Comparison of ENCODE assay signal across 8 mouse cellular contexts in genomic region chr11:96064521-96065214, GRCm38 (mm10). TPM values are rescaled to one million over a fixed set of nuclear protein-coding genes. Genes with fewer than 3 reads are reported as not detected.
DNase-seq lines count a peak whose midpoint lies in the region; ATAC-seq and TF ChIP-seq lines count a peak whose summit lies in the region.
"Had no signal": no experiment of that assay in that cellular context is flagged by ENCODE, and none has a peak within 500 bp of the region (broad histone marks: within the 10 kb centered on the region; RNA-seq: fewer than 3 reads in every experiment).

No protein-coding gene starts in this region.

- peaks cover 56% of the 10 kb centered on the region for H3K36me3 ChIP-seq in E14TG2a.4 (ENCODE audit: insufficient read depth, low read length)
- peaks cover 33% of the 10 kb centered on the region for H3K36me3 ChIP-seq in embryonic facial prominence, embryonic 14.5 days (ENCODE audit: control insufficient read depth, insufficient read depth, low read length)
- H3K36me3 ChIP-seq in hindbrain, postnatal 0 days (ENCODE audit: insufficient read depth, low read length): peaks cover 10% of the 10 kb centered on the region
- peaks cover 7% of the 10 kb centered on the region; the same call in 1 of the 2 replicates for H3K36me3 ChIP-seq in lung, postnatal 0 days (ENCODE audit: insufficient read depth, low read length)

- peaks cover 49% of the 10 kb centered on the region for H3K4me1 ChIP-seq in E14TG2a.4 (replicated peaks; ENCODE audit: low read depth, low read length)
- H3K4me1 ChIP-seq in embryonic facial prominence, embryonic 14.5 days (ENCODE audit: control insufficient read depth, insufficient read depth, low read length): peaks cover 12% of the 10 kb centered on the region
- H3K4me1 ChIP-seq in hindbrain, postnatal 0 days (ENCODE audit: insufficient read depth, low read length): peaks cover 10% of the 10 kb centered on the region
- peaks cover 8% of the 10 kb centered on the region; the same call in 1 of the 2 replicates for H3K4me1 ChIP-seq in lung, postnatal 0 days (ENCODE audit: insufficient read depth, low read depth, low read length)

- no peak for TF ChIP-seq EP300 in lung, postnatal 0 days (IDR thresholded peaks at IDR 0.05)

- WGBS in embryonic facial prominence, embryonic 14.5 days: under 1% methylated on average over 19 of the region's 64 CpGs
- WGBS in hindbrain, postnatal 0 days: under 1% methylated on average over 53 of the region's 64 CpGs
- WGBS in lung, postnatal 0 days: 2% methylated on average over 25 of the region's 64 CpGs

- H3K27ac ChIP-seq in embryonic facial prominence, embryonic 14.5 days (replicated peaks; ENCODE audit: low read depth, low read length): peak overlapping the region; percentile 84
- peak overlapping the region; percentile 86 for H3K27ac ChIP-seq in hindbrain, postnatal 0 days
- H3K27ac ChIP-seq in lung, postnatal 0 days (ENCODE audit: low read length): peak overlapping the region; percentile 88

- no peaks in the 10 kb centered on the region for H3K9me3 ChIP-seq in E14TG2a.4 (ENCODE audit: low read length)
- no peaks in the 10 kb centered on the region for H3K9me3 ChIP-seq in embryonic facial prominence, embryonic 14.5 days (ENCODE audit: control insufficient read depth, low read length)
- H3K9me3 ChIP-seq in hindbrain, postnatal 0 days (ENCODE audit: low read length): no peaks in the 10 kb centered on the region
- no peaks in the 10 kb centered on the region for H3K9me3 ChIP-seq in lung, postnatal 0 days (ENCODE audit: low read length)

- no peak for TF ChIP-seq CTCF in E14TG2a.4 (conservative IDR thresholded peaks at IDR 0.05; ENCODE audit: low read length)
- no peak for TF ChIP-seq CTCF in hindbrain, postnatal 0 days (IDR thresholded peaks at IDR 0.05; ENCODE audit: low read depth)
- TF ChIP-seq CTCF in lung, postnatal 0 days (IDR thresholded peaks at IDR 0.05): no peak

- peak overlapping the region; percentile 92 for H3K4me2 ChIP-seq in embryonic facial prominence, embryonic 14.5 days (ENCODE audit: low read depth, low read length)
- peak overlapping the region; percentile 93 for H3K4me2 ChIP-seq in hindbrain, postnatal 0 days (ENCODE audit: low read depth, low read length)
- H3K4me2 ChIP-seq in lung, postnatal 0 days (replicated peaks; ENCODE audit: low read depth, low read length): peak overlapping the region; percentile 76

- peak; percentile 51 for ATAC-seq in embryonic facial prominence, embryonic 14.5 days (ENCODE audit: low read depth)
- ATAC-seq in hindbrain, postnatal 0 days: peak; percentile 63
- ATAC-seq in lung, postnatal 0 days: peak; percentile 58

- H3K9ac ChIP-seq in embryonic facial prominence, embryonic 14.5 days (ENCODE audit: low read depth, low read length): peak overlapping the region; percentile 93
- H3K9ac ChIP-seq in hindbrain, postnatal 0 days (replicated peaks; ENCODE audit: low read length): peak overlapping the region; percentile 87
- peak overlapping the region; percentile 88 for H3K9ac ChIP-seq in lung, postnatal 0 days (replicated peaks; ENCODE audit: low read depth)

- H3K4me3 ChIP-seq in E14TG2a.4 (replicated peaks; ENCODE audit: low read length): peak overlapping the region; percentile 87
- H3K4me3 ChIP-seq in embryonic facial prominence, embryonic 14.5 days (ENCODE audit: low read depth, low read length): peak overlapping the region; percentile 95
- peak overlapping the region; percentile 95 for H3K4me3 ChIP-seq in hindbrain, postnatal 0 days (ENCODE audit: low read length)
- peak overlapping the region; percentile 76 for H3K4me3 ChIP-seq in lung, postnatal 0 days (ENCODE audit: low read depth, low read length)

- peak; percentile 81 for DNase-seq in 416B (ENCODE audit: low read depth)
- DNase-seq in embryonic facial prominence, embryonic 14.5 days (ENCODE audit: low spot score): peak; percentile 45
- DNase-seq in hindbrain, postnatal 0 days (ENCODE audit: low spot score): no peak
- DNase-seq in lung, postnatal 0 days (ENCODE audit: low spot score): peak; percentile 58
- DNase-seq in retina, postnatal 7 days (ENCODE audit: low read depth, low spot score): peak; percentile 17
- DNase-seq in adrenal gland, postnatal 36 days: no peak

- H3K27me3 ChIP-seq in E14TG2a.4 (ENCODE audit: insufficient read depth, low read length): no peaks in the 10 kb centered on the region
- no peaks in the 10 kb centered on the region for H3K27me3 ChIP-seq in embryonic facial prominence, embryonic 14.5 days (replicated peaks; ENCODE audit: control insufficient read depth, insufficient read depth, low read length)
- H3K27me3 ChIP-seq in hindbrain, postnatal 0 days (ENCODE audit: insufficient read depth, low read length): no peaks in the 10 kb centered on the region
- H3K27me3 ChIP-seq in lung, postnatal 0 days (replicated peaks; ENCODE audit: insufficient read depth, low read length): no peaks in the 10 kb centered on the region

RNA-seq across cellular contexts. Expression of gene Ube2z, which starts 0.5 kb away (rescaled TPM):
- 39.5 and 40.6 TPM in 2 replicates for polyA plus RNA-seq in embryonic facial prominence, embryonic 14.5 days (2014; fragmentation: Nextera tagmentation; extraction: Ambion mirVana)
- 48.2 and 50.1 TPM in 2 replicates for total RNA-seq in hindbrain, postnatal 0 days (2014; rRNA removed)
- 30.3 and 32.9 TPM in 2 replicates for polyA plus RNA-seq in hindbrain, postnatal 0 days (2015; fragmentation: Nextera tagmentation; extraction: Ambion mirVana)
- polyA plus RNA-seq in lung, postnatal 0 days (2015; fragmentation: Nextera tagmentation; extraction: Ambion mirVana): 29.6 and 31.6 TPM in 2 replicates
- 10 to 100 TPM; 53.4 to 56.4 TPM for total RNA-seq in adrenal gland, postnatal 36 days (2021)

RNA-seq across cellular contexts. Expression of gene Atp5g1, which starts 10.8 kb away (rescaled TPM):
- 764 and 777 TPM in 2 replicates for polyA plus RNA-seq in embryonic facial prominence, embryonic 14.5 days (2014; fragmentation: Nextera tagmentation; extraction: Ambion mirVana)
- total RNA-seq in hindbrain, postnatal 0 days (2014; rRNA removed): 703 and 894 TPM in 2 replicates
- 1,232 and 1,324 TPM in 2 replicates for polyA plus RNA-seq in hindbrain, postnatal 0 days (2015; fragmentation: Nextera tagmentation; extraction: Ambion mirVana)
- polyA plus RNA-seq in lung, postnatal 0 days (2015; fragmentation: Nextera tagmentation; extraction: Ambion mirVana): 324 and 382 TPM in 2 replicates
- 100 to 1,000 TPM; 268 to 316 TPM for total RNA-seq in adrenal gland, postnatal 36 days (2021)

RNA-seq across cellular contexts. Expression of gene Snf8, which starts 30.0 kb away (rescaled TPM):
- polyA plus RNA-seq in embryonic facial prominence, embryonic 14.5 days (2014; fragmentation: Nextera tagmentation; extraction: Ambion mirVana): 33.4 and 36.6 TPM in 2 replicates
- total RNA-seq in hindbrain, postnatal 0 days (2014; rRNA removed): 18.6 and 21.4 TPM in 2 replicates
- 114 and 115 TPM in 2 replicates for polyA plus RNA-seq in hindbrain, postnatal 0 days (2015; fragmentation: Nextera tagmentation; extraction: Ambion mirVana)
- polyA plus RNA-seq in lung, postnatal 0 days (2015; fragmentation: Nextera tagmentation; extraction: Ambion mirVana): 72.9 and 77.9 TPM in 2 replicates
- 10 to 100 TPM; 85.8 to 89.6 TPM for total RNA-seq in adrenal gland, postnatal 36 days (2021)

RNA-seq across cellular contexts. Expression of gene Gip, which starts 40.3 kb away (rescaled TPM):
- polyA plus RNA-seq in embryonic facial prominence, embryonic 14.5 days (2014; fragmentation: Nextera tagmentation; extraction: Ambion mirVana): not detected in 2 replicates
- not detected in 2 replicates for total RNA-seq in hindbrain, postnatal 0 days (2014; rRNA removed)
- polyA plus RNA-seq in hindbrain, postnatal 0 days (2015; fragmentation: Nextera tagmentation; extraction: Ambion mirVana): not detected in 2 replicates
- not detected in 2 replicates for polyA plus RNA-seq in lung, postnatal 0 days (2015; fragmentation: Nextera tagmentation; extraction: Ambion mirVana)
- not detected for total RNA-seq in adrenal gland, postnatal 36 days (2021)
- total RNA-seq: layer of hippocampus, postnatal 25 days had no signal

RNA-seq across cellular contexts. Expression of gene Calcoco2, which starts 47.1 kb away (rescaled TPM):
- polyA plus RNA-seq in embryonic facial prominence, embryonic 14.5 days (2014; fragmentation: Nextera tagmentation; extraction: Ambion mirVana): 0.47 TPM in 1 of 2 replicates, not detected in the other
- total RNA-seq in hindbrain, postnatal 0 days (2014; rRNA removed): not detected in 2 replicates
- 0.19 TPM in 2 replicates for polyA plus RNA-seq in hindbrain, postnatal 0 days (2015; fragmentation: Nextera tagmentation; extraction: Ambion mirVana)
- 0.74 and 0.98 TPM in 2 replicates for polyA plus RNA-seq in lung, postnatal 0 days (2015; fragmentation: Nextera tagmentation; extraction: Ambion mirVana)
- total RNA-seq in adrenal gland, postnatal 36 days (2021): not detected
- total RNA-seq: layer of hippocampus, postnatal 25 days had no signal

Comparison
In these comparisons a context has a peak if more than half of its experiments do, and no peak if none do; other contexts are left out.
1. DNase-seq: peak in 416B (single experiment), embryonic facial prominence, embryonic 14.5 days (single experiment), lung, postnatal 0 days (single experiment) and retina, postnatal 7 days (single experiment); none in hindbrain, postnatal 0 days (single experiment) and adrenal gland, postnatal 36 days (0 of 2).
2. Peak in every context shown above with its lines, with median percentiles within 50 percentile points of each other: H3K4me3 ChIP-seq, ATAC-seq, H3K27ac ChIP-seq, H3K4me2 ChIP-seq and H3K9ac ChIP-seq.